Mouse (Mus musculus): Measurements from ENCODE around the gene Hspa1a. TPM values are rescaled to one million over a fixed set of nuclear protein-coding genes. Genes with fewer than 3 reads are reported as not detected.

Hspa1a gene
- total RNA-seq, 4 experiments from 2014 or later, result 11.9 to 35.8 (median 14.4) TPM

GRCm38 (mm10) chr17:34946486-34947140 lies 25.3 kb downstream of the Hspa1a start:
- no peak for DNase-seq

- DNase-seq, result no peak
Observed at GRCm38 (mm10) chr17:34944362-34944761, 27.6 kb downstream of the Hspa1a start.

- no peak for DNase-seq
Observed at GRCm38 (mm10) chr17:34943128-34943815, 28.7 kb downstream of the Hspa1a start.

DNA sequence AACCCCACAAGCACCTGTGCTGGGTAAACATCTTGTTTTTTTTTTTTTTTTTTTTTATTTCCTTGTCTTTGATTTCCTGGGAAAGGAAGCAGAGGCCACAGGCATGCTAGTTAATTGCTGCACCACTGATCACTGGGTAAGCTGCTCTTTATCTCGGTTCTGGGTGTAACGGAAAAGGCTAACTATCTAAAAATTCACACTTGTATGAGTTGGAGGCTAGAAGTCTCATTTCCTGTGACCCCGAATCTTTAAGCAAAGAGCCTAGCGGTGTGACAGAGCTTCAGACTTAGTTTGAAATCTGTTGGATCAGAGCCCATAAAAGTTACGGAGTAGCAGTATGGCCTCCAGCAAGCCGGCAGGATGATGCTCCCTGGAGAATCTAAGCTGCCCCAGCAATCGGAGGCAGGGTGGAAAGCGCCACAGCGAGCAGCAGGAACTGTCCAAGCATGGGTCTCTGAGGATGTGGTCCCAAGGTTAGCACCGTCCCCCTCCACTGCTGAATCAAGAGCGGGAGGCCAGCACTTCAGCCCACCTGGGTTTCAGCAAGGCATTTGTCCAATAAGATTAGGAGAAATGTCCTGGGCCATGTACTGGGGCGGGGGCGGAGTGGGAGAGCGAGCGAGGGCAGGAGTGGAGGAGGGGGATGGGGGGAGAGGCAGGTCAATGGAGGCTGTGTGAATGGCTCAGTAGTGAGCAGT lies 30.5 kb downstream of the Hspa1a start:
- no peak for DNase-seq

- DNase-seq, result no peak
Observed at GRCm38 (mm10) chr17:34937960-34938505, 33.9 kb downstream of the Hspa1a start.

DNA sequence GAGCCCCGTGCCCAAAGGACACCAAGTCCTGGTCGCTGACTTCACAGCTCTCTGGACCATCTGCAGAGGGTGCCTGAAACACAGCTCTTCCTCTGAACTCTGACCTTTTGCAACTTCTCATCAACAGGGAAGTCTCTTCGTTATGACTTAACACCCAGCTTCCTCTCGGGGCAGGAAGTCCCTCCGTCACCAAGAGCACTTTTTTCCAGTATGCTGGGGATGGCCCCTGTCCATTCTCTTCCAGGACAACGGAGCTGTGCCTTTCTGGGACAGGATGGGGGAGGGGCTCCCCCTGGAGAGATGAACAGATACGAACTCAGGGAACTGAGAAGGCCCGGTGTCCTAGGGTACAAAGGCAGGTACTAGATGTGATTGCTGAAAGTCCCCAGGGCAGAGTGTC lies 37.1 kb downstream of the Hspa1a start:
- no peak for DNase-seq

- no peak for DNase-seq
Observed at GRCm38 (mm10) chr17:34934031-34934430, 37.9 kb downstream of the Hspa1a start.

DNA sequence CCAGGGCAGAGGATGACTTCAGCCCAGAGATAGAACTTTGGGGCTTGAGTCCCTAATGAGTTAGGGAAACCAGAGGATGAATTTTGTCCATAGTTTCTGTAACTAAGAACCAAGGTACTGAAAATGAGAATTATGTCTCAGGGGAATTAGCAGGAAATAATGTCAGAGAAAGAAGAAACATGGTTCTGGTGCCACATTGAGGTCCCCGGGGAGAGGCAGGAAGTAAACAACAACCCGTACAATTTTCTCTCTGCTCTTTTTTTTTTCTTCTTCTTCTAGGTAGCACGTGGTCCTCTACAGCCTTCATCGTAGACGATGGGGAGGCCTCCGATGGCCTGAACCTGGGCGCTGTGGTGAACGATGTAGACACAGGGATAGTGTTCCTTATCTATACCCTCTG lies 39.7 kb downstream of the Hspa1a start:
- DNase-seq, result no peak

GRCm38 (mm10) chr17:34931735-34932098 lies 40.2 kb downstream of the Hspa1a start:
- no peak for DNase-seq

- DNase-seq, result peak; percentile 99
Observed at GRCm38 (mm10) chr17:34931061-34931734, 40.8 kb downstream of the Hspa1a start, which contains the start of gene Neu1. Gene Neu1 (plus strand): TSS chr17:34931253.

- no peak for DNase-seq
Observed at GRCm38 (mm10) chr17:34928841-34929240, 43.1 kb downstream of the Hspa1a start.

DNA sequence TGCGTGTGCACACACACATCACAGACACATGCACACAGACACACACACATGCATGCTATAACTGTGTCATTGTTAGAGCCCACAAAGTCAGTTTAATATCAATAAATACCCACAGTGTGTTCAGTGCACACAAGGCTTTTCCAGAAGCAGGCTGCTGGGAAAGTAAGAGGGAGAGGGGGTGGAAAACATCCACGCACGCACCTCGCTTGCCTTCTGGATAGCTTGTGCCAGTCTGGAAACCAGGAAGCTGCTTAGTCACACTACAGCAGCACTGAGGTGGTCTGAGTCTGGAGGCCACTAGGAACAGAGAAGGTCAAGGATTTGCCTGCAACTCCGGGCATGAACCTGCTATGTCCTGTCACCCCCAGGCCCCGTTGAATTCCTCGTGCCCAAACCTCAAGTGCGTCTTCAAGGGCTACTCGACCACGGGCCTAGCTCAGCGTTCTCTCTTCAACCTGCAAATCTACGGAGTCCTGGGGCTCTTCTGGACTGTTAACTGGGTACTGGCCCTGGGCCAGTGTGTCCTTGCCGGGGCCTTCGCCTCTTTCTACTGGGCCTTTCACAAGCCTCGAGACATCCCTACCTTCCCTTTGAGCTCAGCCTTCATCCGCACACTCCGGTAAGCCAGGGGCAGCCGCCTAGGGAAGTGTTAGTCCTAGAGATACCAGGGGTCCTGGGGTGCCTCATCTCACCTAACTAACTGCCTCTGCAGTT lies 44.5 kb downstream of the Hspa1a start:
- DNase-seq, result no peak

DNA sequence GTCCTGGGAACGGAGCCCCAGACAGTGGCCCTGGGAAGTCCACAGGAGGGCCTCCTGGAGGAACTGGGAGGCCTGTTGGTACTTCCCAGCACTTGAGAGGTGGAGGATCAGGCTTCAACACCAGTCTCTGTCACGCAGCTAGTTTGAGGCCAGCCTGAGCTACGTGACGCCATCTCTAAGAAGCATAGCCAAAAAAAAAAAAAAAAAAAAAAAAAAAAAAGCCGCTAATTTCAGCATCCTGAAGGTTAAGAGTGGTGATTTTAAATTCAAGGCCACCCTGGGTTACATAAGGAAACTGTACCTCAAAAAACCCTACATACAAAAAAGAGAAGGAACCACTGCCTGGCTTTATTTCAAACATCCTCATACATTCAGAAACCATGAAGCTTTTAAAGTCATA lies 47.7 kb downstream of the Hspa1a start:
- no peak for DNase-seq

DNA sequence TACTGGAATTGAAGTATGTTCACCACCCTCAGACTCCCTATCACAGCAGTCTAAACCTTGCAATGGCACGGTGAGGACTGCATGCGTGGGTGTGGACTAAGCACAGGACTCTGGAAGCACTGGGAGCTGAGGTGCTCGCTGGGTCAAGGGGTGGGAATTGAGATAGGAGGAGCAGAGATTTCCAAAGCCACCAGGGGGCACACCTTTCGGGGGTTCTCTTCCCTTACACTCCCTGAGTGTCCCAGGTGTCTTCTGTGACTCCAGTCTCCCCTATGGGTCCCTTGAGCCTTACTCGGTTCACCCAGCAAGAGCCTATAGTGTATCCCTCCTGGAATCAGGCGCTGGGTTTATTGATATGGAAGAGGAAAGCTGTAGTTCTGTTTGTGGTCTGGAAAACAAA lies 49.0 kb downstream of the Hspa1a start:
- no peak for DNase-seq

Other genes with a start within 250 kb of the Hspa1a start
- gene C4b, start 228.3 kb downstream of the Hspa1a start, total RNA-seq (2022), result 100 to 1,000 TPM; 116 to 180 (median 142) TPM
- gene Cyp21a1, start 167.6 kb downstream of the Hspa1a start, total RNA-seq (2022), result over 10,000 TPM in 2 of 4 experiments, 1,000 to 10,000 TPM in 2; 6,868 to 18,233 (median 12,184) TPM
- gene Stk19, start 135.2 kb downstream of the Hspa1a start, total RNA-seq (2022), result 10 to 100 TPM; 43.2 to 75.9 (median 64.6) TPM
- gene Dxo, start 135.1 kb downstream of the Hspa1a start, total RNA-seq (2022), result 10 to 100 TPM; 48.2 to 76.5 (median 67.0) TPM
- gene Skiv2l, start 121.9 kb downstream of the Hspa1a start, total RNA-seq (2022), result 10 to 100 TPM; 67.2 to 85.0 (median 83.5) TPM
- 10 to 100 TPM; 41.7 to 59.8 (median 53.8) TPM for gene Nelfe, start 121.8 kb downstream of the Hspa1a start, total RNA-seq (2022)
- gene Cfb, start 109.6 kb downstream of the Hspa1a start, total RNA-seq (2022), result 10 to 100 TPM in 3 of 4 experiments, 1 to 10 TPM in 1; 9.5 to 29.5 (median 17.1) TPM
- gene Zbtb12, start 92.7 kb downstream of the Hspa1a start, total RNA-seq (2022), result 10 to 100 TPM; 15.0 to 21.0 (median 18.0) TPM
- under 1 TPM in 1 of 4 experiments, not detected in 3; 0.89 TPM for gene Gm20547, start 90.1 kb downstream of the Hspa1a start, total RNA-seq (2022)
- gene C2, start 73.9 kb downstream of the Hspa1a start, total RNA-seq (2022), result 100 to 1,000 TPM in 3 of 4 experiments, 10 to 100 TPM in 1; 86.8 to 164 (median 129) TPM
- 100 to 1,000 TPM; 148 to 179 (median 173) TPM for gene Ehmt2, start 73.7 kb downstream of the Hspa1a start, total RNA-seq (2022)
- 1 to 10 TPM in 2 of 4 experiments, under 1 TPM in 2; 0.73 to 1.8 (median 1.1) TPM for gene Slc44a4, start 57.7 kb downstream of the Hspa1a start, total RNA-seq (2022)
- 10 to 100 TPM; 27.3 to 39.4 (median 28.1) TPM for gene Neu1, start 40.9 kb downstream of the Hspa1a start, total RNA-seq (2022)
- 100 to 1,000 TPM in 1 of 4 experiments, 10 to 100 TPM in 3; 24.5 to 115 (median 36.0) TPM for gene Hspa1b, start 12.9 kb downstream of the Hspa1a start, total RNA-seq (2022)
- under 1 TPM in 1 of 4 experiments, not detected in 3; 0.73 TPM for gene Gm20481, start 2.2 kb downstream of the Hspa1a start, total RNA-seq (2022)
- under 1 TPM; 0.14 to 0.25 (median 0.17) TPM for gene Hspa1l, start 547 bp upstream of the Hspa1a start, total RNA-seq (2022)
- 10 to 100 TPM; 28.2 to 35.4 (median 30.1) TPM for gene Lsm2, start 9.7 kb upstream of the Hspa1a start, total RNA-seq (2022)
- gene Vars, start 28.8 kb upstream of the Hspa1a start, total RNA-seq (2022), result 10 to 100 TPM; 57.9 to 76.0 (median 67.7) TPM
- 1 to 10 TPM in 2 of 4 experiments, under 1 TPM in 2; 0.75 to 1.8 (median 1.2) TPM for gene Vwa7, start 44.4 kb upstream of the Hspa1a start, total RNA-seq (2022)
- 1 to 10 TPM in 2 of 4 experiments, under 1 TPM in 2; 0.91 to 2.8 (median 0.99) TPM for gene Sapcd1, start 55.9 kb upstream of the Hspa1a start, total RNA-seq (2022)
- 1 to 10 TPM in 3 of 4 experiments, under 1 TPM in 1; 0.73 to 4.0 (median 2.2) TPM for gene Msh5, start 74.6 kb upstream of the Hspa1a start, total RNA-seq (2022)
- 100 to 1,000 TPM in 2 of 4 experiments, 10 to 100 TPM in 2; 83.2 to 134 (median 113) TPM for gene Clic1, start 77.8 kb upstream of the Hspa1a start, total RNA-seq (2022)
- gene Ddah2, start 86.9 kb upstream of the Hspa1a start, total RNA-seq (2022), result 10 to 100 TPM; 12.4 to 29.5 (median 21.6) TPM
- gene Ly6g6c, start 93.2 kb upstream of the Hspa1a start, total RNA-seq (2022), result not detected
- gene Mpig6b, start 94.0 kb upstream of the Hspa1a start, total RNA-seq (2022), result not detected
- not detected for gene Ly6g6e, start 104.7 kb upstream of the Hspa1a start, total RNA-seq (2022)
- under 1 TPM in 2 of 4 experiments, not detected in 2; 0.46 to 0.68 TPM for gene Ly6g6d, start 105.9 kb upstream of the Hspa1a start, total RNA-seq (2022)
- not detected for gene Ly6g6f, start 113.5 kb upstream of the Hspa1a start, total RNA-seq (2022)
- gene Abhd16a, start 117.1 kb upstream of the Hspa1a start, total RNA-seq (2022), result 100 to 1,000 TPM in 2 of 4 experiments, 10 to 100 TPM in 2; 79.4 to 124 (median 103) TPM
- gene Ly6g5c, start 136.1 kb upstream of the Hspa1a start, total RNA-seq (2022), result not detected
- under 1 TPM in 3 of 4 experiments, not detected in 1; 0.38 to 0.91 (median 0.40) TPM for gene Ly6g5b, start 143.3 kb upstream of the Hspa1a start, total RNA-seq (2022)
- 10 to 100 TPM; 12.6 to 17.9 (median 14.5) TPM for gene Gpank1, start 149.3 kb upstream of the Hspa1a start, total RNA-seq (2022)
- gene Csnk2b, start 149.9 kb upstream of the Hspa1a start, total RNA-seq (2022), result 100 to 1,000 TPM; 196 to 224 (median 222) TPM
- gene D17H6S53E, start 154.2 kb upstream of the Hspa1a start, total RNA-seq (2022), result 10 to 100 TPM; 29.3 to 41.2 (median 39.6) TPM
- under 1 TPM in 2 of 4 experiments, not detected in 2; 0.28 to 0.32 TPM for gene Apom, start 159.9 kb upstream of the Hspa1a start, total RNA-seq (2022)
- 100 to 1,000 TPM; 354 to 477 (median 417) TPM for gene Bag6, start 163.0 kb upstream of the Hspa1a start, total RNA-seq (2022)
- 100 to 1,000 TPM; 241 to 340 (median 274) TPM for gene Prrc2a, start 192.7 kb upstream of the Hspa1a start, total RNA-seq (2022)
- gene Aif1, start 203.9 kb upstream of the Hspa1a start, total RNA-seq (2022), result 10 to 100 TPM in 2 of 4 experiments, 1 to 10 TPM in 2; 5.5 to 14.5 (median 10.5) TPM
- gene Lst1, start 216.3 kb upstream of the Hspa1a start, total RNA-seq (2022), result 10 to 100 TPM in 1 of 4 experiments, 1 to 10 TPM in 3; 4.7 to 11.3 (median 8.2) TPM
- gene Ltb, start 222.3 kb upstream of the Hspa1a start, total RNA-seq (2022), result 10 to 100 TPM in 1 of 4 experiments, 1 to 10 TPM in 3; 1.3 to 10.3 (median 4.5) TPM
- 1 to 10 TPM in 2 of 4 experiments, under 1 TPM in 2; 0.56 to 2.2 (median 0.89) TPM for gene Tnf, start 229.9 kb upstream of the Hspa1a start, total RNA-seq (2022)
- gene Lta, start 233.2 kb upstream of the Hspa1a start, total RNA-seq (2022), result 1 to 10 TPM in 1 of 4 experiments, under 1 TPM in 3; 0.28 to 1.1 (median 0.63) TPM
- gene Gm16181, start 248.7 kb upstream of the Hspa1a start, total RNA-seq (2022), result not detected

All from adrenal gland, adult 8-10 months (tissue).